Mouse (Mus musculus) midbrain, embryonic 11.5 days (tissue): ENCODE measurements at regions not wholly inside any gene's neighbourhood (a gene's known extent, or its start where the extent isn't known, plus 50 kb on each side); places are given as distances from the start of the nearest gene placed in this dataset.

ENCODE experiments used
- ATAC-seq: fragments of 200-750 bp; cut with Nextera tagmentation; 2 replicates; pipeline ENCODE4 v1.8.0; 2017; ENCODE audit warnings: moderate TSS enrichment, moderate library complexity; ENCODE audit not compliant: low FRiP score
- DNase-seq: peaks from one replicate; pipeline ENCODE4 v3.0.0; 2015; ENCODE audit warnings: low spot score; ENCODE audit errors: missing footprints
- H3K27ac ChIP-seq: fragments of 300-500 bp; sonication (generic); 2 replicates; pipeline ENCODE4 v1.5.1; 2014; ENCODE audit warnings: low read depth, low read length
- H3K27me3 ChIP-seq: fragments of 300-500 bp; sonication (generic); 2 replicates; pipeline ENCODE4 v1.6.1; 2014; ENCODE audit warnings: mild to moderate bottlenecking, low read length, moderate library complexity, mixed read lengths; ENCODE audit not compliant: control insufficient read depth, insufficient read depth
- H3K36me3 ChIP-seq: fragments of 300-500 bp; sonication (generic); 2 replicates; pipeline ENCODE4 v1.6.1; 2014; ENCODE audit warnings: mild to moderate bottlenecking, low read length, moderate library complexity, mixed read lengths; ENCODE audit not compliant: control insufficient read depth, insufficient read depth
- H3K4me1 ChIP-seq: fragments of 300-500 bp; sonication (generic); 2 replicates; pipeline ENCODE4 v1.6.1; 2014; ENCODE audit warnings: low read length; ENCODE audit not compliant: control insufficient read depth, insufficient read depth
- H3K4me2 ChIP-seq: fragments of 300-500 bp; sonication (generic); 2 replicates; pipeline ENCODE4 v1.6.1; 2014; ENCODE audit warnings: mild to moderate bottlenecking, moderate library complexity
- H3K4me3 ChIP-seq: fragments of 300-500 bp; sonication (generic); 2 replicates; pipeline ENCODE4 v1.5.1; 2014; ENCODE audit warnings: low read depth, low read length
- H3K9ac ChIP-seq: fragments of 300-500 bp; sonication (generic); 2 replicates; pipeline ENCODE4 v1.6.1; 2014; ENCODE audit warnings: low read length
- H3K9me3 ChIP-seq: fragments of 300-500 bp; sonication (generic); 2 replicates; pipeline ENCODE4 v1.6.1; 2016; ENCODE audit warnings: low read length; ENCODE audit not compliant: control insufficient read depth
- WGBS: fragments of 180-500 bp; shearing (Covaris S2); extraction: QIAGEN DNeasy Blood & Tissue Kit; methylation state at CpG from one replicate; pipeline ENCODE4 v1.1.7; 2014; 5-methylcytosine and 5-hydroxymethylcytosine counted together

- 50% methylated on average over 6 of the region's 6 CpGs for WGBS
- Histone ChIP-seq H3K4me2 (no peak overlapping the region), H3K9ac (no peak overlapping the region), H3K4me3 (no peak overlapping the region), H3K9me3 (no peaks in the 10 kb centered on the region; the same call in 1 of the 2 replicates), H3K27ac (no peak overlapping the region), H3K27me3 (no peaks in the 10 kb centered on the region), H3K36me3 (no peaks in the 10 kb centered on the region), H3K4me1 (no peaks in the 10 kb centered on the region)
- 0 out of 2 replicates have a peak, but pooled peaks have one; percentile 14 for ATAC-seq
- DNase-seq, result peak; percentile 59
Observed at GRCm38 (mm10) chr4:142467920-142468319, 228.7 kb upstream of the Kazn start.

GRCm38 (mm10) chr4:142465226-142465625 is 226.0 kb upstream of the Kazn start:
- no peaks in the 10 kb centered on the region for H3K4me1 ChIP-seq
- no peaks in the 10 kb centered on the region for H3K9me3 ChIP-seq
- no peak overlapping the region for H3K27ac ChIP-seq
- ATAC-seq (no peak), DNase-seq (no peak)
- no peak overlapping the region for H3K4me2 ChIP-seq
- H3K27me3 ChIP-seq, result no peaks in the 10 kb centered on the region
- H3K36me3 ChIP-seq, result no peaks in the 10 kb centered on the region
- no peak overlapping the region for H3K9ac ChIP-seq
- H3K4me3 ChIP-seq, result no peak overlapping the region
- WGBS, result 88% methylated on average over 4 of the region's 4 CpGs

DNA sequence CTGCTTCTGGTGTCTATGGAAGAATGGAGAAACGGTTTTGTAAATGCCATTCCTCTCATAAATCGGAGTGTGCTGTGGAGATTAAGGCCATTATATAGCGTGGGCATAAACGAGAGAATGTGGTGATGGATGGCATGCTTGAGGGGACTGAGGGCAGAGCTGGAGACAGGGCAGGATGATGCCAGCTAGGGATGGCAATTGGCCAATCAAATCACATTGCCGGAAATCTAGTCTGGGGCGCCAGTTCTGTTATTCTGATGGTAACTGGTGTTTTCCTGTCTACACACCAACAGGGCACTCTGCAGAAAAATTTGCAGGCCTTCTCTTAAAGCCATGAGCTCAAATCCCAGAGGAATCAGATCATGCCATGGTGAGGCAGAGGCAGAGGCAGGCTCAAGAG is 224.9 kb upstream of the Kazn start:
- Histone ChIP-seq H3K9me3 (no peaks in the 10 kb centered on the region), H3K4me1 (no peaks in the 10 kb centered on the region), H3K4me3 (no peak overlapping the region), H3K36me3 (no peaks in the 10 kb centered on the region), H3K27ac (no peak overlapping the region), H3K4me2 (no peak overlapping the region), H3K9ac (no peak overlapping the region), H3K27me3 (no peaks in the 10 kb centered on the region)
- ATAC-seq, result no peak
- DNase-seq, result no peak
- 94% methylated on average over 6 of the region's 6 CpGs for WGBS

GRCm38 (mm10) chr4:142460468-142461086 is 221.4 kb upstream of the Kazn start:
- no peak overlapping the region for H3K27ac ChIP-seq
- no peaks in the 10 kb centered on the region for H3K9me3 ChIP-seq
- H3K27me3 ChIP-seq, result no peaks in the 10 kb centered on the region
- ATAC-seq (0 out of 2 replicates have a peak, but pooled peaks have one; percentile 44), DNase-seq (no peak)
- H3K4me3 ChIP-seq, result no peak overlapping the region
- WGBS, result 84% methylated on average over 13 of the region's 13 CpGs
- no peaks in the 10 kb centered on the region for H3K36me3 ChIP-seq
- H3K9ac ChIP-seq, result no peak overlapping the region
- no peak overlapping the region for H3K4me2 ChIP-seq
- H3K4me1 ChIP-seq, result no peaks in the 10 kb centered on the region

- no peaks in the 10 kb centered on the region for H3K9me3 ChIP-seq
- H3K36me3 ChIP-seq, result no peaks in the 10 kb centered on the region
- H3K4me1 ChIP-seq, result 0 out of 2 replicates have a peak, but pooled peaks cover 2% of the 10 kb centered on the region
- no peak overlapping the region for H3K4me2 ChIP-seq
- WGBS, result 33% methylated on average over 11 of the region's 11 CpGs
- no peak for ATAC-seq
- no peak overlapping the region for H3K27ac ChIP-seq
- no peak for DNase-seq
- no peak overlapping the region for H3K9ac ChIP-seq
- H3K27me3 ChIP-seq, result no peaks in the 10 kb centered on the region
- no peak overlapping the region for H3K4me3 ChIP-seq
Observed at GRCm38 (mm10) chr4:142452614-142453013, 213.4 kb upstream of the Kazn start.

GRCm38 (mm10) chr4:142450884-142451283 is 211.7 kb upstream of the Kazn start:
- WGBS, result 82% methylated on average over 3 of the region's 3 CpGs
- no peak for ATAC-seq
- no peaks in the 10 kb centered on the region for H3K9me3 ChIP-seq
- no peak overlapping the region for H3K9ac ChIP-seq
- H3K27me3 ChIP-seq, result no peaks in the 10 kb centered on the region
- H3K4me2 ChIP-seq, result no peak overlapping the region
- no peak overlapping the region for H3K4me3 ChIP-seq
- H3K36me3 ChIP-seq, result no peaks in the 10 kb centered on the region
- H3K27ac ChIP-seq, result no peak overlapping the region
- DNase-seq, result no peak
- H3K4me1 ChIP-seq, result 0 out of 2 replicates have a peak, but pooled peaks cover 2% of the 10 kb centered on the region

- no peak for ATAC-seq
- Histone ChIP-seq H3K27ac (no peak overlapping the region), H3K36me3 (no peaks in the 10 kb centered on the region), H3K9me3 (no peaks in the 10 kb centered on the region), H3K27me3 (no peaks in the 10 kb centered on the region), H3K4me3 (no peak overlapping the region), H3K4me2 (no peak overlapping the region), H3K9ac (no peak overlapping the region), H3K4me1 (0 out of 2 replicates have a peak, but pooled peaks cover 2% of the 10 kb centered on the region)
- WGBS, result 86% methylated on average over 13 of the region's 13 CpGs
- DNase-seq, result no peak
Observed at GRCm38 (mm10) chr4:142449713-142450112, 210.5 kb upstream of the Kazn start.

GRCm38 (mm10) chr4:142449198-142449702 is 210.0 kb upstream of the Kazn start:
- Histone ChIP-seq H3K4me1 (0 out of 2 replicates have a peak, but pooled peaks cover 2% of the 10 kb centered on the region), H3K4me2 (no peak overlapping the region), H3K36me3 (no peaks in the 10 kb centered on the region), H3K4me3 (no peak overlapping the region), H3K27me3 (no peaks in the 10 kb centered on the region), H3K27ac (no peak overlapping the region), H3K9me3 (no peaks in the 10 kb centered on the region), H3K9ac (no peak overlapping the region)
- ATAC-seq (no peak), DNase-seq (no peak)
- WGBS, result 94% methylated on average over 14 of the region's 14 CpGs

DNA sequence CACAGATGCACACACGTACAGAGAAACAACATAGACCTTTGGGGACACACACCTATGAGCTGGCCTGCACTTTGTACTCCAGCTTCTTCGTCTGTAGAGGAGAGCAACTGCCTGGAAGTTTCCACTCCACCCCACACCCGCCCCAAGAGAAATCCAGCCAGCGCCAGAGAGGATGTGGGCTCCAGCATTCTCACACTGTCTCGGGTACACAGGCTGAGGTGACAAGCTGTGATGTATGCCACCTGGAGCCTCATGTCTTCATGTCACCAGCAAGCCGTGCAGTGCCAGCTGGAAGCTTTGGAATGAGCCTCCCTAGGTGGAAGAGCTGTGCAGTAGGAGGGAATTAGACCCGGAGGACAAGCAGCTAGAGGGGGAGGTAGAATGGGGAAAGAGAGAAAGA is 208.3 kb upstream of the Kazn start:
- H3K4me1 ChIP-seq, result 0 out of 2 replicates have a peak, but pooled peaks cover under 1% of the 10 kb centered on the region
- WGBS, result 71% methylated on average over 7 of the region's 7 CpGs
- no peak overlapping the region for H3K9ac ChIP-seq
- no peak overlapping the region for H3K27ac ChIP-seq
- no peak for ATAC-seq
- H3K9me3 ChIP-seq, result no peaks in the 10 kb centered on the region
- DNase-seq, result no peak
- peaks cover 2% of the 10 kb centered on the region; the same call in 1 of the 2 replicates for H3K36me3 ChIP-seq
- no peaks in the 10 kb centered on the region for H3K27me3 ChIP-seq
- H3K4me2 ChIP-seq, result no peak overlapping the region
- no peak overlapping the region for H3K4me3 ChIP-seq
